Mouse (Mus musculus): ENCODE data around the gene Zfand2b.

Gene Zfand2b

DNA sequence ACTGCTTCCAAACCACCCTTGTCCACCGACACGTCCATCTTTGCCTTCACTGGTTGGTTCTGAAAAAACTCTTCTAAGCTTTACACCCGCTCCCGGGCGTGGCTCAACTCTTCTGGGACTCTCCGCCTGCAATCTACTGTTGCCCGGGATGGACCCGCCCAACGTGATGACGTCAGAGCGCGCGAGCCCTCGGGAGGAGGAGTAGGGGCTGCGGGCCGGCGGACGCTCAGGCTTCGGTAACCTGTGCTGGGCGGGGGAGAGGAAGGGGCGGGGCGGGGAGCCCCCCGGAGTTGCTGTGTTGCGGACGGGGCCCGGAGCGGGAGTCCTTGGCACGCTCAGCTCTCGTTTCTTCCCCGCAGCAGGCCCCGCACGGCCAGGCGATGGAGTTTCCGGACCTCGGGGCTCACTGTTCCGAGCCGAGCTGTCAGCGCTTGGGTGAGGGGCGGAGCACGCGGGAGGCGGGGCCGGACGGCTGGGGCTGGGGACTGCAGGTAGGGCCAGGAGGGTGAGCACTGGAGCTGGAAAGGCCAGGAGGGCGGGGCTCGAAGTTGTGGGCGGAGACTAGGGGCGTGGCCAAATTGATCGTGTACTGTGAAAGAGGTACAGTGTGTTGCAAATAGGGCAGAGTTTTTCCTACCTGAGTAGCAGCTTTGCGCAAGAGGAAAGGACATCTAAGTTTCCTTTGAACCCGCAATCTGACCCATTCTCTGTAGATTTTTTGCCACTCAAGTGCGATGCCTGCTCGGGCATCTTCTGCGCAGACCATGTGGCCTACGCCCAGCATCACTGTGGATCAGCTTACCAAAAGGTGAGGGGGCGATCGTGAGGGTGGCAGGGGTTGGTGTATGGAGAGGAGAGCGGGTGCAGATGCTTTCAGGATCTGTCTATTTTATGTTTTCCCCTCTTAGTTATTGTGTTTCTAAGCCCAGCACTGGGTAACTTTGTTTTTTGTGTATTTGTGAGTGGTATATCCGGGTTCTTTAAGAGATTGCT, at the start of gene Zfand2b:
Gene Zfand2b, plus strand, starts transcription at position 175 of the 993 bp plus-strand sequence.
- peak; percentile 98 for DNase-seq (ENCODE audit: low read depth, low spot score)

- peak; percentile 72 for DNase-seq (ENCODE audit: low read depth, low spot score)
Observed at GRCm38 (mm10) chr1:75122211-75122610, 46.2 kb upstream of the Zfand2b start.

GRCm38 (mm10) chr1:75124346-75125321, 43.8 kb upstream of the Zfand2b start, which contains the start of gene Nhej1:
TSS of gene Nhej1 (minus strand) at chr1:75125200.
- peak; percentile 98 for DNase-seq (ENCODE audit: low read depth, low spot score)

GRCm38 (mm10) chr1:75125418-75125817, 43.0 kb upstream of the Zfand2b start:
- no peak for DNase-seq (ENCODE audit: low read depth, low spot score)

- no peak for DNase-seq (ENCODE audit: low read depth, low spot score)
Observed at GRCm38 (mm10) chr1:75128641-75129040, 39.8 kb upstream of the Zfand2b start.

DNA sequence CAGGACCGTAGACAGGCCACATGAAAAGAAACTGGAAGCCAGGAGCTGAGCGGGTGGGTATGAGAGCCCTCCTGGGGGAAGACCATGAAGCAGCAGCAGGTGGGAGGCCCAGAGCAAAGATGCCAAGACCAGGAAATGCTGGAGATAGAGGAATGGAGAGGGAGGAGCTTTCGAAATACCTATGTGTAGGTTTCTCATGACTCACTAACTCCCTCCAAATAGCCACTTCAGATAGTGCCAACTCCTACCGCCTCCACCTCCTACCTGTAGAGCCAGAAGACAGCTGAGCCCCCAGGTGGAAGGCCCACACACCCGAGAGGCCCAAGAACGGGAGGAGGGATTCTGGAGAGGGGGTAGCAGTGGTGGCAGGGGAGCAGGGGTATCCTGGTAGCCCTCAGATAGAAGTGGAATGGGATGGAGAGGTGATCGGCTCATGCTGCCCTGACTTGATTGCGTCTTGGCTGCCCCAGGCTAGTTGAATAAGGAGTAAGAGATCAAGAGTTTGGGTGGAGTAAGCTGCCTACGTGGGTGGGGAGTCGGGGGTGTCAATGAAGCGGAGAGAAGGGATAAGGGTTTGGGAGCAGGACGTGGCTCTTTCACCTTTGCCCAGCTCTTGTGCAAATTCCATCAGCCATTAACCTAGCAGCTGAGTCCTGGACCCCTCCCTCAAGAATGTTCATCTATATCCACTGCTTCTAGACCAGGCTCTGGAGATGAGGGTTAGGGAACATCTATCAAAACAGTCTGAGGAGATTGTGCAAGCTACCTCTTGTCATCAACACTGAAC, 34.8 kb upstream of the Zfand2b start, which contains the start of gene Slc23a3:
Gene Slc23a3, minus strand, starts transcription at position 470 of the 787 bp plus-strand sequence.
- DNase-seq (ENCODE audit: low read depth, low spot score), result no peak

DNA sequence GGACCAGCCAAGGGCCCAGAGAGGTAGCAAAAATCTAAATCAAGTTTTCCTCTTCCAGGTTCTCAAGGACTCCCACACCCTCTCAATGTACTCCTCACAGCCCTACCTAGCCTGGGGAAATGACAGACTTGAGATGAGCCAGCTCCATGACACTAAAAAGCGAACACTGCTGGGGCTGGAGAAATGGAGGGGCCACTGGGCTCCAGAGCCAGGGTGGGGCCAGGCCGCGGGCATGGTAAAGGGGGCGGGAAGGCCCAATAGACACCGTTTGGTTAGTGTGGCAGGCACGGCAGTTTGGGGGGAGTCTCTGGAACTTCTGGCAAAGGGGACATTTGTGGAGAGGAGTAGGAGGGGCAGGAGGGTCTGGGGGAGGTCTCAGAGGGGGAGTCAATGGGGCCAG, 32.2 kb upstream of the Zfand2b start:
- no peak for DNase-seq (ENCODE audit: low read depth, low spot score)

DNA sequence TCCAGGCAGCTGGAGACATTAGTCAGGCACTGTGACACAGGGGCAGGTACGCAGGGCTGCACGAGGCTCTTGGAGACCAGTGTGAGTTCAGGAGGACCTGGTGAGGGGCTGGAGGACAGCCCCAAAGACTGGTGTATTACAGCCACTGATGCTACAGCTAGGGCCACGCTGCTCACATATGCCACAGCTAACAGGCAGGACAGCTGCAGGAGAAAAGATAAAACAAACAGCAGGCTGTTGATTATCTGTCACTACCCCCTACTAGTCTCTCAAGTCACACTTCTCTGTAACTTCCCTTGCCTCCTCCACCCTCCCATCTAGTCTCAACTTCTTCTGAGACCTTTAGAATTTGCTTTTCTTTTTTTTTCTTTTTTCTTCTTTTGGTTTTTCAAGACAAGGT, 31.7 kb upstream of the Zfand2b start:
- DNase-seq (ENCODE audit: low read depth, low spot score), result no peak

DNA sequence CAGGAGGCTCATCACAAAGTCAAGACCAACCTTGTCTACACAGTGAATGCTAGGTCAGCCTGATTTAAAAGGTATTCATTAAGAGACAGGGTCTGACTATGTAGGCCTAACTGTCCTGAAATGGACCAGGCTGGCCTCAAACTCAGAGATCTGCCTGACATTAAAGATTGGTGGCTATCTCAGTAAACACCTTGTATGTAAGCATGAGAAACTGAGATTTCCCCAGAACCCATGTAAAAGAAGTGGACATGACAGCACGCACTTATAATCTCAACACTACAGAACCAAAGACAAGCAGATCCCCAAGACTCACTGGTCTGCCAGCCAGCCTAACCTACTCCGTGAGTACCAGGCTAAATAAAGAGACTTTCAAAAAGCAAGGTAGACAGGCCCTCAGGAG, 30.0 kb upstream of the Zfand2b start:
- no peak for DNase-seq (ENCODE audit: low read depth, low spot score)

DNA sequence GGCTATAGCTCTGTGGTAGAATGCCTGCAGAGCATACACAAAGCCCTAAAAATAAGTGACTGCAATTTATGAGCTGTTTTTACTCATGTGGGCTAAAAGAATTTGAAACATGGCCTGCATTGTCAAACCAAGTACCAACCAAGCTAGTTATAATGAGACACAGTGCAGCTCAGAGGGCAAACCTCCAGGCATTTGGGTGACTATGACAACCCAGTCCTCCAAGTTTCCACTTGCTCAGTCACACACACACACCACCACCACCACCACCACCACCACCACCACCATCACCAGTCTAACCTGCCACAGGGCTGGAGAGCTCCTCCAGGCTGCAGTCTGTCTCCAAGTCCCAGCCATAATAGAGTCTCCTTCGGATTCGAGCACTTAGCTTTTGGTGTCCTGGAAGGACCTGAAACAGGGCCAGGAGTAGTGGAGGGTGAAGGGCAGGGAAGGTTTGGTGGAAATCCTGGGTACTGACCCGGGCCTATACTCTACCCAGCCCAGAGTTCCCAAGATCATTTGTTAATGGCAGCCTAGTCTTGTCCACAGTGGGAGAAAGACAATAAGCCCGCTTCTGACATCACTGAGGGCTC, 27.8 kb upstream of the Zfand2b start:
- peak; percentile 27 for DNase-seq (ENCODE audit: low read depth, low spot score)

DNA sequence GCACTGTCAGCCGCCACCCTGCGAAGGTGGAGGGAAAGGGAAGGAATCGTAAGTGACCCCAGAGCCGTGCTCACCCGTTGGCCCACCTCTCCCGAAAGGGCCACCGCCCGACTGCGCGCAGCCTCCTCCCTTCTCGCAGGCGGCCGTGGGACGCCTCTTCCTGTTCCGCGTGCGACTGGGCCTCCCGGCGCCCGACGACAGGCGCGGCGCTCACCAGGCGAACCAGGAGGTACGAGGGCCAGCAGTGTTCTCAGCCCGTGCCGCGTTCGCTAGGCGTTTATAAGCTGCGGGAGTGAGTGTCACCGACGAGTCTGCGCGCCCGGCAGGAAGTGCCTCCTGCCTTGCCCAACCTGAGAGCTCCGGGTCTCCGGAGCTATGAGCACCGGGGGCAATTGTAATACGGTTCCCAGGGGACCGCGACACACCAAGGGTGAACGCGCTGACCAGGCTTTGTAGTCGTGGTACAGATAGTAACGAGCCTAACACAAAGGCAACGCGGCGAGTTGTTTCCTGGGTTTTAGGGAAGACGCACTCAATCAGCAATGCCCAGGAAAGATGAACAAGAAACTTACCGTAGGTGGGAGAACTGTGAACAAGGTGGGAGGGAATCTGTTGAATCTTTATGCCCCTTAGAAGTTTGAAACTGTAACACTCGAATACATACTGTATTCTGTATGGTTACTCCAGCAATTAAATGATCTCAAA, 26.8 kb upstream of the Zfand2b start:
- DNase-seq (ENCODE audit: low read depth, low spot score), result peak; percentile 85

GRCm38 (mm10) chr1:75142301-75143261, 25.9 kb upstream of the Zfand2b start, which contains the start of the genes Cnppd1 and Retreg2:
TSS of gene Cnppd1 (minus strand) at chr1:75142711.
TSS of gene Retreg2 (plus strand) at chr1:75142778.
- peak; percentile 99 for DNase-seq (ENCODE audit: low read depth, low spot score)

GRCm38 (mm10) chr1:75145589-75145988, 22.9 kb upstream of the Zfand2b start:
- no peak for DNase-seq (ENCODE audit: low read depth, low spot score)

- DNase-seq (ENCODE audit: low read depth, low spot score), result no peak
Observed at GRCm38 (mm10) chr1:75147411-75148135, 20.9 kb upstream of the Zfand2b start.

DNA sequence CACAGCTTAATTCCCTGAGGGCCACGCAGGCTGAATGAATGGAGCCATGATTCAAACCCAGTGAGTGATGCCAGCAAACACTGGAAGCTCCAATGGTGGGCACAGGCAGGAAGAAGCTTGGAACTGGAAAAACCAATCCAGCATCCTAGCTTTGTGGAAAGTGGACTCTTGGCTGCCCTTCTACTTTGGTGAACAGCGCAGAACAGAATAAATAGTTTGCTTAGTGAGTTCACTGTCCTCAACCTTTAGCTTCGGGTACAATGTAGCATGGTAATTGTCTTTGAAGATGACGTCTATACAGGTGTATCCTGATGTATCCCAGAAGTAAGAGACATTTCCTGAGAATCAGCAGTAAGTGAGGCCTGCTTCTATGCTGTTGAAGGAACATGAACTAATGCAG, 19.7 kb upstream of the Zfand2b start:
- no peak for DNase-seq (ENCODE audit: low read depth, low spot score)

GRCm38 (mm10) chr1:75155837-75156236, 12.6 kb upstream of the Zfand2b start:
- DNase-seq (ENCODE audit: low read depth, low spot score), result no peak

GRCm38 (mm10) chr1:75158990-75159389, 9.5 kb upstream of the Zfand2b start:
- no peak for DNase-seq (ENCODE audit: low read depth, low spot score)

All from CD4-positive, CD25-positive, alpha-beta regulatory T cell, adult 2 months (primary cell).